Comparison of ENCODE assay signal across 14 mouse cellular contexts in the genomic region with DNA sequence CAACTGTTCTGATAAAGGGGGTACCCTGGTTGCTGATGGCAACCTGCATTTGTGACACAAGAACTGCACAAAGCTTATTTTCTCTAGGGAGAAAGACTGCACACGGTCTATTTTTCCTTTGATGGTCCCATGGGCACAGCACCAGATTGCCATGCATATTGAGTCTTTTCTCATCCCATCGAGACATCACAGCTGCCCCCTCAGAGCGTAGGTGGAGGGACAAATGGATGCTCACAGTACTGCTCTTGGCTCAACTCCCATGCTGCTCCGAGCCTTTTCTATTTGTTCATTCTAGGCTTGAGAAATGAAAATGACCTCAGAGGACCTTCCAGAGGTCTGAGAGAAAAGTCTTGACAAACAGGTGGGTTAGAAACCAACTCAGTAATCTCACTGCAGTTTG.
DNase-seq lines count a peak whose midpoint lies in the region; ATAC-seq lines count a peak whose summit lies in the region.
"Had no signal": no experiment of that assay in that cellular context is flagged by ENCODE, and none has a peak within 500 bp of the region (broad histone marks: within the 10 kb centered on the region; RNA-seq: fewer than 3 reads in every experiment).

No protein-coding gene starts in this region.

- H3K27me3 ChIP-seq in midbrain, embryonic 14.5 days (ENCODE audit: control insufficient read depth, insufficient read depth, low read length): no peaks in the 10 kb centered on the region
- H3K27me3 ChIP-seq: limb, embryonic 13.5 days; megakaryocyte, embryonic 14.5 days had no signal

- DNase-seq in cerebellum, adult 11 months: peak; percentile 1
- no peak for DNase-seq in cerebellum, postnatal 4 days (ENCODE audit: low spot score in 2 of 2)
- peak; percentile 31 to 50 for DNase-seq in frontal cortex, postnatal 25 days (ENCODE audit: low spot score in 2 of 2)
- peak; percentile 73 for DNase-seq in left cerebral cortex, adult 11 months (ENCODE audit: low spot score)
- DNase-seq in right cerebral cortex, postnatal 14 days: peak; percentile 63
- no peak for DNase-seq in kidney, adult 11 months
- no peak for DNase-seq in adrenal gland, adult 8-10 months
- DNase-seq in midbrain, embryonic 14.5 days: no peak
- DNase-seq: gastrocnemius, adult 2 months; lung, adult 2 months had no signal

- H3K4me1 ChIP-seq in midbrain, embryonic 14.5 days (ENCODE audit: control insufficient read depth, insufficient read depth, low read length): no peaks in the 10 kb centered on the region
- H3K4me1 ChIP-seq: limb, embryonic 13.5 days; megakaryocyte, embryonic 14.5 days had no signal

- H3K9ac ChIP-seq in midbrain, embryonic 14.5 days (replicated peaks; ENCODE audit: low read length): no peak overlapping the region
- H3K9ac ChIP-seq: hindbrain, embryonic 14.5 days; limb, embryonic 13.5 days had no signal

- H3K27ac ChIP-seq in midbrain, embryonic 14.5 days (replicated peaks; ENCODE audit: low read depth, low read length): no peak overlapping the region
- H3K27ac ChIP-seq: gastrocnemius, adult 2 months; hindbrain, embryonic 14.5 days; limb, embryonic 13.5 days had no signal

- no peak overlapping the region for H3K4me3 ChIP-seq in midbrain, embryonic 14.5 days (replicated peaks; ENCODE audit: low read depth, low read length)
- H3K4me3 ChIP-seq: erythroblast, embryonic 14.5 days; gastrocnemius, adult 2 months; limb, embryonic 13.5 days; megakaryocyte, embryonic 14.5 days had no signal

- H3K4me2 ChIP-seq in midbrain, embryonic 14.5 days (ENCODE audit: low read length): no peak overlapping the region
- H3K4me2 ChIP-seq: hindbrain, embryonic 14.5 days; limb, embryonic 13.5 days had no signal

- no peaks in the 10 kb centered on the region for H3K36me3 ChIP-seq in midbrain, embryonic 14.5 days (ENCODE audit: control insufficient read depth, insufficient read depth, low read length)
- H3K36me3 ChIP-seq: limb, embryonic 13.5 days had no signal

- ATAC-seq in midbrain, embryonic 14.5 days (ENCODE audit: low FRiP score, low TSS enrichment): no peak

- H3K9me3 ChIP-seq in midbrain, embryonic 14.5 days (ENCODE audit: control insufficient read depth, low read length): no peaks in the 10 kb centered on the region
- H3K9me3 ChIP-seq: limb, embryonic 13.5 days; megakaryocyte, embryonic 14.5 days had no signal

- WGBS in midbrain, embryonic 14.5 days: 78% methylated on average over 4 of the region's 4 CpGs

Comparison
In these comparisons a context has a peak if more than half of its experiments do, and no peak if none do; other contexts are left out.
1. DNase-seq: peak in cerebellum, adult 11 months (single experiment), frontal cortex, postnatal 25 days (2 of 2), left cerebral cortex, adult 11 months (single experiment) and right cerebral cortex, postnatal 14 days (single experiment); none in cerebellum, postnatal 4 days (0 of 2), kidney, adult 11 months (single experiment), adrenal gland, adult 8-10 months (single experiment) and midbrain, embryonic 14.5 days (single experiment).